Mouse (Mus musculus) layer of hippocampus, adult 11-12 months (tissue): ENCODE data around the gene Ano2.

Source experiments
- DNase-seq: peaks from one replicate; pipeline ENCODE4 v3.0.0; 2022; ENCODE audit warnings: low spot score

Gene Ano2

DNA sequence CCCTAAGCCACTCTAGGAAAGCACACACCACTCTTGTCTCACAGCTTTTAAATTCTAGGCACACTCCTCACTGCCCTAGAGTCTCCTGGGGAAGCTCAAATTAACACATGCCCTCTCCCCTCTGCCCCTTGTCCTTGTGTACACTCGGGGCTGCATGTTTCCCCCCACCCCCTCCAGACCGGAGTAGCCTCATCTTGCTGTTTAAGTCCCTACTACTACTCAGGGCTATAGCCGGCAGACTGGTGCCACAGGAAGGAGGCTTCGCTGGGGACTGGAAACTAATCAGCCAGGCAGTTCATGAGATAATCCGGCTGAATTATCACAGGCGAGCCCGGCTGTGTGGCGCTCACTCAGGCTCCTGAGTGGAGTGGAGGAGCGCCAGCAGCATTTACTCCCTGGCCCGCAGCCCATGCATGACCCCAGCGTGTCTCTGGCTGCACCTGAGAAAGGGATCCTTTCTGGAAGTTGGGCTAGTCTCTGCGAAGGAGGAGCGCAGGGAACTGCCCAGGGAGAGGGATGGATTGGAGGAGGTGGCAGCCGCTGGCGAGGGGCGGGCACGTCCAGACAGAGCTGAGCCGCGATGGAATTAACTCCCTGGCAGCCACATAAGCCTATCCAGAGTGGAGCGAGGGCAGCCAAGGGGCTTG, at the start of gene Ano2:
Gene Ano2, plus strand, starts transcription at position 363 of the 647 bp plus-strand sequence.
- DNase-seq, result no peak

DNA sequence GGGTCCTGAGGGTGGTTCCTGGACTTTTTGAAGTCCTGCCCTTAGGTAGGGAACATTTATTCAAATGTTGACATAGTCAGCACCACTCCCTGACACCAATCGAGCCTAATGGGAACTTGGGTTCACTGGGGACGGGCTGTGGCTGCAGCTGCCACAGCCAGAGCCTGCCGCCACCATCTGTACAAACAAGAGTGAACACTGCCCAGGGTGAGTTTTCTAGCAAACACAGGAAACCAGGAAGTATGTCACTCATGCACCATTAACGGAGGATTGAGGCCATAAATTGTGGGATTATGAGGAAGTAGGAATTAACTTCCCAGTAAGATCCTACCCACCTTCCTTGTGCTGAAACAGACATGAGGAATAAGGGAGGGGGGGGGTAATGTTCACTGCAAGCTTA, 49.7 kb upstream of the Ano2 start:
- no peak for DNase-seq

DNA sequence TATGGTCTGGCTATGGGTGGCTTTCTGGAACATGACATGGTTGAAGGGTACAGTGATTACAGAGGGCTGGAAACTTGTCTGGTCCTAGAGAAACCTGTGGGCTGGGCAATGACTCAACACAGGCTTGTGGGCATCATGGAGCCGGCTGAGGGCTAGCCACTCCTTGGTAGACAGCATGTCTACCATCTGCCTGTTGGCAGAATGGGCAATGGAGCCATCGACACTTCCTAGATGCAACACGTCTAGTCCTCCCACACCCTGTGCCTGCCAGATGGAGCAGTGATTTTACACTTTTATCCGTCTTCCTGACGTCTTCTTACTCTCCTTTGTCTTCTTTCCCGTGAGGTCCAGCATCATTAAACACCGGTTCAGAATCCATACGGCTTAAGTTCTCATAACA, 49.1 kb upstream of the Ano2 start:
- DNase-seq, result peak; percentile 27

DNA sequence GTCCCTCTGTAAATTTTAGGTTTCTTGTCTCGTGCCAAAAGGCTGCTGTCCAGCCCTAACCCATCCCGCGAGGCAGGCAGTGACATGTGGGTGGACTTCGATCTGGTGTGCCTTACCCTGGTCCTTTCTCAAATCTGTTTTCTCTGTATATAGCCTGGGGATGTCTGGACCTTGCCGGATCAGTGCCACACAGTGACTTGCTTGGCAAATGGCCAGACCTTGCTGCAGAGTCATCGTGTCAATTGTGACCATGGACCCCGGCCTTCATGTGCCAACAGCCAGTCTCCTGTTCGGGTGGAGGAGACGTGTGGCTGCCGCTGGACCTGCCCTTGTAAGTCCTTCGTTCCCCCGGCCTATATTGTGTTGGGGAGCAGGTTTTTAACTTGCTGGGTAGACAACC, 41.3 kb upstream of the Ano2 start:
- no peak for DNase-seq

DNA sequence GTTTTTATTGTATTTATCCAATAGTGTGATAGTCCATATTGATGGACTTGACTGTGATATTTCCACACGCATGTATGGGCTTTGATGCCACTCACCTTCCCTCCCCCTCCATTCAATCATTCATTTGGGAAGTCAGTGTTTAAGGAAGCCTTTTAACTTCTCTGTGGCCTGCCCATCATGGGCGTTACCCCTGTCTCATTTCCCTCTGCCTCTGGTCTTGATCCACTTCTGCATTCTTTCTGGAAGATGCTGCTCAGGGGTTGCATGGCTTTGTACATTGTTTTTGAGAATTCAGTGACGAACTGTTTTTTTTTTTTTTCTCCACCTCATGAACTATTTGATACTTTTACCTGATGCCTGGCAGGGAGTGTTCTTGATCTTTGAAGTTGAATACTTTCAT, 38.9 kb upstream of the Ano2 start:
- no peak for DNase-seq

DNA sequence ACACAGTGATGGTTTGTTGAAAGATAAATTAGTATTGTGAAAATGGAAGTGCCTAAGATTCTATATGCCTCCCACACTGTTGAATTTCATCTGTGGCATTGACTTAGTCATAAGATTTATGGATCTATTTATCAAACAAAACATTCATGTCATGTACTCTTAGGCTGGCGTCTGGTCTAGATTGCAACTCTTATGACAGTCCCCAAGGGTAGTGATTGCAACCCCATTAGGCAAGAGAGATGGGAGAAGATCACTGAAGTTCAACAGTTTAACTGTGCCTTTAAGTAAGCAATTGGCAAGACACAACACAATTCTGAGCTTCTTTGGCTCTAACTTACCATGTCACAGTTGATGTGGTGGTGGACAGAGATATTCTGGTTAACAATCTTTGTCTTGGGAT, 36.8 kb upstream of the Ano2 start:
- DNase-seq, result no peak

DNA sequence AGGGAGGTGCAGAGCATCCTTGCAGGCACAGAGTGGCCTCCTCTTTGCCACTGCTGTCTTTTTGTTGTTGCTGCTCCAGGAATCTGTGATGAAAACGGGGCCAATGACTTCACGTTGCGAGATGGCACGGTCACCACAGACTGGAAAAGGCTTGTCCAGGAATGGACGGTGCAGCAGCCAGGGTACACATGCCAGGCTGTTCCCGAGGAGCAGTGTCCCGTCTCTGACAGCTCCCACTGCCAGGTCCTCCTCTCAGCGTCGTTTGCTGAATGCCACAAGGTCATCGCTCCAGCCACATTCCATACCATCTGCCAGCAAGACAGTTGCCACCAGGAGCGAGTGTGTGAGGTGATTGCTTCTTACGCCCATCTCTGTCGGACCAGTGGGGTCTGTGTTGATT, 33.3 kb upstream of the Ano2 start:
- DNase-seq, result no peak

DNA sequence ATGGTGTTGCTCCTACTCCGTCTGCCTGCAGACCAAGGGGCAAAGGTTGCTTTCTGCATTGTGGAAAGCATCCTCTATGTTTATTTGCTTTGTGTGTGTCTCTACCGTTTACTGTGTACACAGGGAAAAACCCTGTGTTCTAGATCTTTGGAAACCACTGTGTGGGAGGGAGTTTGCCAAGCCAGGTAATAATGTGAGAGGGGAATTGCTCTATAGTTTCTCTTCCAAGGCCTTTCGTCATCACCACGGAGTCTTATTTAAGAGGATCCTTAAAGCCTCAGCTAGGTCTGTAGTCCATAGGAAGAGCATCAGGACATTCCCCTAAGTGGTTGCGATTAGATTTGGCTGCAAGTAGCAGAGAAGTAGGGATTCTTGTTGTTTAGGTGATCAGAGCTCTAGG, 32.3 kb upstream of the Ano2 start:
- DNase-seq, result no peak

DNA sequence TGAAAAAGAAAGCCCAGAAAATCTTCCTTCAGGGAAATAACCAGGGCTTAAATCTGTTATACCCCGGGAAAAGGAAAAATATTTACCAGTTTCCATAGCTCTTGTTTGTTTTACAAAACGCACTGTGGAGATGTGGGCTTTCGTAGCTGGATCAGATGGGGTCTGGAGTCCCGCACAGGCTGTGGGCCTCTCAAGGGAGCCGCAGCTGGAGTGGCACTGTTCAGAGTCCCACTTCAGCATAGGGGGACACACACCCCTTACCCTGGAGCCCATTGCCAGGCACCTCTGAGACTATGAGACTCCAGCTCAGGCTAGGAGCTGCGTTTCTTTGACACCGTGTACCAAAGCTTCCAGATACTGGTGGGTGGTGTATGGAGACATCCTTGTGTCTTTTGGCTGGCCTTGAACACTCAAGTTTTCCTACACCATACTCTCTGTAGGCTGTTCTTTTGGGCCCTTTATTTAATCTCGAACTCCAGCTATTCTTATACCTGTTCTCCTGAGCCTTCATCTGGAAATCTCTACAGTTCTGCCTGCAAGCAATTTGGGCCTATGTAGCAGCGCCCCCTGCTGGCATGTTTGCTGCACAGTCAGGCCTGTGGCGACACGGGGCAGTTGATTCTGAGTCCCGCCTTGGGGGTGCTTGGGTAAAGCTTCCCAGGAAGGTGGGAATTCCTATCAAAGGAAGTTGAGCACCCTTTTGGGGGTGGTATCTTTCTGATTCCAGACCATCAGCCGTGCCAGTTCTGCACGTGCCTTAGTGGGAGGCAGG, 28.9 kb upstream of the Ano2 start:
- DNase-seq, result peak; percentile 70

DNA sequence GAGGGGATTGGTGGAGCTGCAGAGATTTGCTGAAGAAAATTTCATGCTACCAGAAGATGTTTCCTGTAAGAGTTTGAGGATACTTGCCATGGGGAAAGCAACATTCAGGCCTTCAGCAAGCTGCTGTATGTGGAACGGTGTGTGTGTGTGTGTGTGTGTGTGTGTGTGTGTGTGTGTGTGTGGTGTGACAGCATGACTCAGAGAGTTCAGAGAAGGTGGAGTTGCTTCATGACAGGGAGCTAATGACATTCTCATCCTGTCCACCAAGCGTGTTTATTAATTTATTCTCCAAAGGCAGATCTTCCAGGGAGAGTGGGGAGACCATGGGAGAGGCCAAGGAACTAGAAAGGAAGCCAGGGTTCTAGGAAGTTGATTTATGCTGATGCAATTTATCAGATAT, 26.3 kb upstream of the Ano2 start:
- no peak for DNase-seq

DNA sequence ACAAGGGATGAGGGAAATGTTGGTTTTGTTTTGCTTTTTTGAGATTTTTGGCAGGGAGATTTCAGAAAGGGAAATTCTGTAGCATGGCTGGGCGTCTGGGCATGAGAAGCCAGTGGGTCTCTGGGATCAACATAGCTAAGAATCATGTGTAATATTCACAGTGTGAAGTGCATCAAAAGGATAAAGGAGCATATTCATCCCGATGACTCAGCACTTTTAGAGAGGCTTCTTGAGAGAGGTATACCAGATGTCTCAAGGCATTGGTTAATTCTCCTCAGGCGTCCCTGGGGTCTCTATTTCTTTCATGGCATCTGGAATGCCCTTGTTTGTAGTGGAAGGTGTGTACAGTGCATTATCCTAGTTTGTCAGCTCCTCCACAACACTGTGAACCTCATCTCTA, 18.4 kb upstream of the Ano2 start:
- no peak for DNase-seq

DNA sequence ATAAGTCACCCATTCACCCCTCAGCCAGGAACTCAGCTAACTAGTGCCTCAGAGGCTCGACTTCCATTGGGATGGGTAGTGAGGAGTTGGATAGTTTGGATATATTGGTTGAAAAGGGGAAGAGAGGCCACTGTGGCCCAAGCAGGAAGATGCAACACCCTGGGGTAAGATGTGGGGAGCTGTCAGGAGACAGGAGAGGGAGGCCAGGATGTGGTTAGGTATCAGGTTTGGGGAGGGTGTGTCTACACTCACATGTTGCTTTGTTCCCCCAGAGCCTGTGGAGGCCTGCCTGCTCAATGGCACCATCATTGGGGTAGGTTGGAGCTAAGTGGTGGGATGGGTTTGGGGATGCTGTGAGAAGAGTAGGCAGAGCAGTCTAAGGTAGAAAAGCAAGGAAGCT, 11.7 kb upstream of the Ano2 start:
- no peak for DNase-seq

DNA sequence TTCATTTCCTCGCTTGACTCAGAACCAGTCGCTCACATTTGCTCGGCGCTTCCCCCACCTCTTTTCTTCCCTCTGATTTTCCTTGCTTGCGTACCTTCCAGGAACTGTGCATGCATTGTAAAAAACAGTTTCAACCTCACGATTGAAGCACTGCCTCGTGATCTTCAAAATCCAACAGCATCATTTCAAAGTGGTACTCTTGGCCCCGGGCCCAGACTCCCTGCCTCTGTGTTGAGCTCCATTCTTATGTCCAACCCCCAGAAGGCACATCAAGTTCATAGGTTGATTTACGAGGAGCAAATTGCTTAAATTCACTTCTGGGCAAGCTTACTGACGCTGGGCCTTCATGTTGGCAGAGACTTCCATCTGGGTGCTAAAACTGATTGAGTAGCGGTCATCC, 9.6 kb upstream of the Ano2 start:
- no peak for DNase-seq

DNA sequence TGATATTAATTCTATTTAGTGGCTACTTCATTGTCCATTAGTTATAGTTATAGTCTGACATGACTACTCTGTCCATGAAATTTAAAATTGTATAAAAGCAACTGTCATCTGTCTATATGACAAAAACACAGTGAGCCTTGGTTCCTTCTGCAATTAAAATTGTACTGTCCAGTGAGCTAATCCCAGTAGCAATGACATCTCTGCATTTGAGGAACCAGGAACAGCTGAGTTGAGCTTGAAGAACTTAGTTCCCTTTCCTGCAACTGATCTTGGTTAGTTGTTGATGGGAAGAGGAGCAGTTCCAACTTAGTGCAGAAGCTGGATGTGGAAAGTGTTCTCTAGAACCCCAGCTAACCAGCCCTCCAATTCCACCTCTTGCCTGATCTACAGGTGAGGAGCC, 4.8 kb upstream of the Ano2 start:
- no peak for DNase-seq

DNA sequence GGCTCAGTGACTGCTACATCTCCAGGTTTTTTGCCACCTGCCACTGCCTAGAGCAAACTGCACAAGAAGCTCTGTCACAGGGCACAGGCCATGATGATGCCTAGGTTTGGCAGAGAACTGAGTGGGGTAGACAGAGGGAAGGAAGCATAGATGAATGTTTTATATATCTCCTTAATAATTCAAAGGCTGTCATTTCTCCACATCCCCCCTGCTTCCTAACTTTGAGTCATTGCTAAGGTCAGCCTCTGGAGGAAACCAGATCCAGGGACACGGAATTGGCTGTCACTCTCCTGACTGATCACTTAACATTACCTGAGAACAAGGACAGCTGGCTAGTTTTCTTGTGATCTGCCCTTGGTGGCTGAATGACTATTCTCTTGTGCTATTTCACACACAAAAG, 2.2 kb upstream of the Ano2 start:
- DNase-seq, result no peak

DNA sequence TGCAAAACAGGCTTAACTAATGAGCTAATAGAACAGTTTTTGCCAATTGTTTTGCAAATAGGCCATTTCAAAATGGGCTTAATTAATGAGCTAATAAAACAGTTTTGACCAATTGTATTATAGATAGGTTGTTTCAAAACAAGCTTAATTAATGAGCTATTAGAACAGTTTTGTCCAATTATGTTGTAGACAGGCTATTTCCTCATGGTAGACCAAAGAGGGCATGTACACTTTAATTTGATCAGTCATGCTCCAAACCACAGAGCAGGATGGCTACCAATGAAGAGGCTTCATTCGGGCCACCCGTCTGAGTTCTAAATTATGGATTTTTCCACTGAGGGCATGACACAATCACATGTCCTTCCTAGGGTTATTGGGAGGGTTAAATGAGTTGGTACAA, 10.9 kb downstream of the Ano2 start:
- DNase-seq, result no peak

DNA sequence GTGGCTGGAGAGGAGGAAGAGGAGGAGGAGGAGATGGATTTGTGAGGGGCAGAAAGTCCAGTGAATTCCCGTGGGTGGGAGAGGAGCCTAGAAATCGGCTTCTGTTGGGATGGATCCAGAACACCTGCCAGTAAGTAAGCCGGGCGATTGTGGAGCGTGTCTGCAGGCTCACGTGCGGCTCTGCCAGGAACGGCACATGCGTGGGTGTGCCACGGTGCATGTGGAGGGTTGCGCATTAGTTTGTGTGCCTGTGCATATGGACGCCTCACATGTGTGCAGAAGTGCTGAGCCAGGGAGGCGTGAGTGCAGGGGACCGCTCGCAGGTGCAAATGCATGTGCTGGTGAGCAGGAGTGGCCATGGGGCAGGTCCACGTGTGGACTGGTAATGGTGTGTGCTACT, 21.0 kb downstream of the Ano2 start:
- peak; percentile 73 for DNase-seq

DNA sequence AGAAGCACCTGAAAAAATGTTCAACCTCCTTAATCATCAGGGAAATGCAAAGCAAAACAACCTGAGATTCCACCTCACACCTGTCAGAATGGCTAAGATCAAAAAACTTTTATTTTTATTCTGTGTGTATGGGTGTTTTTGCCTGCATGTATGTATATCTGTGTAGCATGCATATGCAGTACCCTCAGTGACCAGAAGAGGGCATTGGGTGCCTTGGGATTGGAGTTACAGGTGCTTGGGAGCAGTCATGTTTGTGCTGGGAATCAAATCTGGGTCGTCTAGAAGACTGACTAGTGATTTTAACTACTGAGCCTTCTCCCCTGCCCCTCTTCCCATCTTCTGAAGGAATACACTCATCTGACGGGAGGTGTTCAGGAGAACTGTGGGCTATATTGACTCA, 36.2 kb downstream of the Ano2 start:
- no peak for DNase-seq

DNA sequence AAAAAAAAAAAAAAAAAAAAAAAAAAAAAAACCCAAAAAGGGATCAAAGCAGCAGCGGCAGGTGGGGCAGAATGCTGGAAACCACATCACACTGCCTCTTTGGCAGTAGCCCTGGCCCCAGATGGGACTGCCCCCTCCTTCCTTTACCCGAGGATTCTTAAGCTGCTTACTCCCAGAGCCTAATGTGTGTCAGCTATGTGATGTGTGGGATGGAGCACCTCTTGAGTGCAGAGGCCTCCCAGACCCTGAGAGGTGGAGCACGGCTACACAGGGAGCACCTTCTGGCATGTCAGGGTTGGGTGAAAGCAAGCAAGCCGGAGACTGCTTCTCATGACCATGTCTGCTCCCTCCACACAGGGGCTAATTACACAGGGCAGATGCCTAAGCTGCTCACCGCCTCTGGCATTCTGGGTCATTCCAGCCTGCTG, 37.3 kb downstream of the Ano2 start:
- DNase-seq, result no peak

DNA sequence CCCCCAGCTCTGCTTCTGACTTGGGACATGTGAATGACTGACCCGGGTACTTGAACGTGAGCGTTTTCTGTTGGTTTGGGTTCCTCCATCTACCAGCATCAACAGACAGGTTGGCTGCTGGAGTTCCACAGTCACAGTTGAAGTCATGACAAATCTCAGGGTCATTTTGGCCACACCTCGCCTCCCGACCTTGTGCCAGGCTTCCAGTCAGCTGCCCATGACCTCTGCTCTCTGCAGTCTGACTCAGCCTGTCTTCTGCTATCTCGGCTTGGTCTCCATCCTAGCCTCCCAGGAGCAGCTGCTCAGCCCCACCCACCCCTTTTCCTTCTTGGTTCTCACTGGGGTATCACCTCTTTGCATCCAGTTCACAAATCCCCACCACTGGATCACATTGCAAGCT, 39.3 kb downstream of the Ano2 start:
- no peak for DNase-seq

DNA sequence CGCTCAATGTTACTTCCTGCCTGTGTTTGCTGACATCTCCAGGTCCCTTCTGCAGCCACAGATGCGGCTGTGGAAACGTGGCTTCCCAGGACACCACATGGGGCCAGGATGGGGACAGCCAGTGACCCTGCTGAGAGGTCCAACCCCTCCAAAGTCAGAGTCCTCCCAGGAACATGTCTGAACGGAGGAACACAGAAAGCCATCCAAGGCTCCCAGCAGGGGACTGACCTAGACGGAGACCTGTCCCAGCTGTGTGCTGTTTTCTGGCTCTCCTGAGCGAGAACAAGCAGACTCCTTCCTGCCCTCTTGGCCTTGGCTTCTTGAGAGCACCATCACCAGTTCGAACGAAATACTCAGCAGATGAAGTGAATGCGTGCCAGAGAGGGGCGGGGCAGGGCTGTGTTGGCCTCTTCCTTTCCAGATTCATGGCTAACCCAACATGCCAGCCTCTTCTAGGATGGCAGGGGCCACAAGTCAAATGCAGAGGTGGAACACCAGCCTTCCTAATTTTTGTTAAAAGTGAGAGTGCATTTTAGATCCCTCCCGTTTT, 39.8 kb downstream of the Ano2 start:
- DNase-seq, result no peak

DNA sequence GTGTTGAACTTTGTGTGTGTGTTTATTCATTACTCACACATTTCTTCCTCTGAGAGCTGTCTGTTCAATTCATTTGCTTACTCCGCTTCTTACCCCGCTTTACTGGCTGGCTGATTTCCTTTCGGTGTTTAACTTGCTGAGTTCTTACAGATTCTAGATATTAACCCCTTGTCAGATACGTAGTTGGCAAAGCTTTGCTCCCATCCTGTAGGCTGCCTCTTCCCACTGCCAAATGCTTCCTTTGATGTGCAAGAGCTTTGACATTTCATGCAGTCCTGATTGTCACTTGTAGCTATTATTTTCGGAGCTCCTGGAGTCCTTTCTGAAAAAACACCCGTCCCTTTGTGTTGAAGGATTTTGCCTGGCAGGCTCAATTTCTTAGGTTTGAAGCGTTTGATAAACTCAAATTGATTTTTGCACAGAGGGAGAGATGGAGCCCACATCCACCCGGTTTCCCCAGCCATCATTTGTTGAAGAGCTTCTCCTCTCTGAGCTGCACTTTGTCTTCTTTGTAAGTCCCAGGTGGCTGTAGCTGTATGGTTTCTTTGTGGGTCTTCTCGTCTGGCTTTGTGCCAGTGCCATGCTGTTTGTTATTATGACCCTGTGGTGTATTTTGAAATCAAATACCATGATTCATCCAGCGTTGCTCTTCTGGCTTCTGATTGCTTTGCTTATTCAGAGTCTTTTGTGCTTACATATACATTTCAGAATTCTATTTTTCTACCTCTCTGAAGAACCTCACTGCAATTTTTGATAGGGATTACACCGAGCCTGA, 47.5 kb downstream of the Ano2 start:
- no peak for DNase-seq
